Mouse (Mus musculus): ENCODE data around the gene Lpp.
"Not testable (repeated sequence)": the region's sequence is repeated elsewhere in the genome, so short reads cannot be mapped to it uniquely, and the experiment has no call there.

Lpp gene

DNA sequence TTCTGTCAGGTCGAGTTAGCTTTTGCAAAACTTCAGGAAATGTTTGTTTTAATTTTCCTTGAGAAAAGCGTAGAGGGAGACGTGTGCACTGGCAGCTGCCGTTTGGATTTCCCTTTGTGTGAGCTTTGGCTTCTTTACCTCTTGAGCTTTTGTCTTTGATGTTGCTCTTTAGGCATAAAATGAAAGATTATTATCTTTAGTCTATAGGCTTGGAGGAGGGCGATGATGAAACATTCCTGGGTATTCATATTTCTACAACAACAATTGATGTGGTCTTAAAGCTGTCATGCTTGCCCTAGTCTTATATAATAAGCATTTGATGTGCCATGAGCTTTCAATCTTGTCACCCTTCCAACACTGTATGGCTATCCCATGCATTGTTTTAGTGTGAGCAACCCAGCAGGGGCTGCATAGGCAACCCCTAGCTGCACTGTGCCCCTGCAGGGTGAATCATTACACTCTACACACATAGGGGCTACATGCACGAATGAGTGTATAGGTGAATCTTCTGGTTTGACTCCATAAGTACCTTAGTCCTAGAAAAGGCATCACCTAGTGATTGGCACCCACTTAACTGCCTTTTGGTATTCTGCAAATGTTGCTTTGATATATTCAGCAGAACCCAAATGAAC is 556.9 kb downstream of the Lpp start:
- DNase-seq = no peak

DNA sequence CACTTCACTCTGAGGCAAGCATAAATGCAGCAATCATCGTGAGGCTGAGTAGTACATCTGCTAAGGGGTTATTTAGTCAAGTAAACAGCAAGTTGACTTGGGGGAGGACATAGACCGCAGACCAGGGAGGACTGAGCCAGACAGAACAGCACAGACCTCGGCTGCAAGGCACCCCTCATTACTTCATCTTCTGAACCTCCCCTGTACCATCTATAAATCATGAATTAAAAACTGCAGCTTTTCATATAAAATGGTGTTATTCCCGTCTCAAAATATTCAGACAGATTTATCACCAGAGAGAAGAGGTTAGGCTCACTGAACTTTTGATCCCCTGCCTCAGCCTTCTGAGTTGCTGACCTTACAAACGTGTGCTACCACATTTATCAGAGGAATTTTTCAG is 558.6 kb downstream of the Lpp start:
- DNase-seq = no peak

DNA sequence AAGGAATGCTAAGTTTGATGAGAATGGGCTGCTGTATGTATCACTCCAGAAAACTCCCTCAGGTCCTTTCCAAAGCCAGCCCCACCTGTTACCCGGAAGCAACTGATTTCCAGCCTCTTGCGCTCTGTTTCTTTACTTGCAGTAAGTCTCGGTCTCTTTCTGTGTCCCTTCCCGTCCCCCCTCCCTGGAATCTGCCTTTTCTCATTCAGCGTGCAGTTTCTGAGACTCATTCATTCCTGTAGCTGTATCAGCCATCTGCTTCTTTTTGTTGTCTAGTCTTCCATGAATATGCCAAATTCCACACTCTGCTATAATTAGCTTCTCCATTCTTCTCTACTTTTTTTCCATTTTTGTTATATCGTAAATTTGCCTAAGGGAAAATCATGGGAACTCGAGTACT is 561.7 kb downstream of the Lpp start:
- DNase-seq = no peak

GRCm38 (mm10) chr16:24958661-24959060 is 565.4 kb downstream of the Lpp start:
- no peak for DNase-seq

GRCm38 (mm10) chr16:24960901-24961806 is 567.8 kb downstream of the Lpp start:
- peak; percentile 11 for DNase-seq

DNA sequence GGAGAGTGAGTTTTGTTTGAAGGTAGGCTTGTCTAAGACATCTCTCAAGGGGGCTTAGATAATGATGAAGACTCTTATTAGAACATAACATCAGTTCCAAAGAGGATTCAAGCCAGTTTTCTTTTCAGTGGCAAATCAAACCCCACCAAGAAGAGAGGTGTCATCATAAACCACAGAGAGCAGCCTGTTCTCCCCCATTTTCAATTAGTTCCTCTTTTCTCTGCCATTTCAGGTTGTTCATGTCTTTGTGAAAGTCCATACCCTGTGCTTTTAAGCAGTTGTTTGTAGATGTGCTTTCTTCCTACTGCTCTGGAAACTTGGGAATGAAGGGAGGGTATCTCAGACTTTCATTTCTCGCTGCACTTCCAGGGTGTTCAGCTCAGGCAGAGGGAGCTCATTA is 571.0 kb downstream of the Lpp start:
- DNase-seq = no peak

DNA sequence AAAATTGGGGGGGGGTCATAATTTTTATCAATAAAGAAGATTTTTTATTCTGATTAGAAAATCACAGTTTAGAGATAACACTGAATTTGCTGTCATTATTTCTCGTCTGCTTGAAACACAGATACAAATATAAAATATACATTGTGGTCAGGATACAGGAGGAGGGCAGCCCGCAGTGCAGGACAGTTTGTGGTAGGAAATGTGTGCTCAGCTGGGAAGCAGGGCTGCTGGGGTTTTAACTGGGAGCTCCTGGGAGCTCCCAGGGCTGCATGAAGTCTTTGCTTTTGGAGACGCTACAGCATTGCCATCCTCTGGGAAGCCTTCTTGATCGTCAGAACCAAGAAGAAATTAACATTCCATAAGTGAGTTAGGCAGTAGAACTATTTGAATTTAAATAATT is 571.8 kb downstream of the Lpp start:
- DNase-seq = no peak

GRCm38 (mm10) chr16:24966460-24966859 is 573.2 kb downstream of the Lpp start:
- DNase-seq = peak; percentile 33

GRCm38 (mm10) chr16:24973009-24973631 is 579.8 kb downstream of the Lpp start:
- no peak for DNase-seq

- no peak for DNase-seq
Observed at GRCm38 (mm10) chr16:24977771-24978170, 584.5 kb downstream of the Lpp start.

DNA sequence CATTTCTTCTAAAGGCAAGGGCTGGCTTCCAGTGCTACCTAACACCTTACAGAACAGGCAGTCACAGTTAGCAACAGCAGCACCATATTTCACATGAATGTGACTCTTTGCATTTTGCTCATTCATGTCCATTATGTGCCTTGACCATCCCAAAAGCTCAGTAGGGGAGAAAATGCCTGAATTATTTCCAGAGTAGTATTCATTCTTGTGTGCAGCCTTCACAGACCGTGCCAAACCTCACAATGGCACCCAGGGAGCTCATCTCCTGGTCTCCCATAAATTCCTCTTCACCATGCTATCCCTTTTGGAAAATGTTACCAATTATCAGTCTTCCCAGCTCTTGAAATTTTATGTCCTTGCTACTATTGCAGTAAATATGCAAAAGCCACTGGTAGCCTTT is 584.9 kb downstream of the Lpp start:
- DNase-seq = no peak

DNA sequence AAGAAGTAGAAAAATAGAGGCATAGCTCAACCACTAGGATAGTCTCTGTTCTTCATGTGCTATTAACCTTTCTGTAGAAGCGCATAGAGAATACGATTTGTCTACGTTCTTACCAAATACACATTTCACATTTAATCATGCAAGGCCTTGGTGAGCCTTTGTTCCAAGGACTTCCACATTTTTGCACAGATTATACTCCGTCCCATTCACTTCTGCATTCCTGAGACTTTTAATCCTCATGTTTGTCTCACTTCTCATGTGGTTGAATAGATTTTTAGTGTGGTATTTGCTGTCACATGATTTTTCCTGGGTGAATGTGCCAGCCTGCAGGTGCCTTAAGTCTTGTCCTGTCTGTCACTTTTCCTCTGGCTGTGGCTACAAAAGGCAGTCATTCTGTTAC is 586.1 kb downstream of the Lpp start:
- DNase-seq = no peak

DNA sequence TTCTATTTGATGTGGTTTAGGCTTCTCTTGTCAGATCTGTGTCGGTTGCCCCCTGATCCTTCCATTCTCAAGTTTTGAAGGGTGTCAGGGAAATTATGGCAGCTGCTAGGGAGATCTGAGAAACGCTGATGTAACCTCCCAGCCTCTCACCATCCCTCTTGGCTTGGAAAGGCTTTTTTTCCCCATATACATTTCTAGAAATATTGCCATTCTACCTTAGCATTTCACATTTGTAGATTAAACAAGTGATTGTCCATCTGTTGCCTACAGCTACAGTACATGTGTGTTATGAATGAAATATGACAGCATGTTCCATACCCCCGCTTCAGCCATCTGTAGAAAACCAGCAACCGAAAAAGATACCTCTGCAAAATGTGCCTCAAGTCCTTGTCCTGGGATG is 589.5 kb downstream of the Lpp start:
- no peak for DNase-seq

GRCm38 (mm10) chr16:24990331-24990730 is 597.0 kb downstream of the Lpp start:
- peak; percentile 10 for DNase-seq

DNA sequence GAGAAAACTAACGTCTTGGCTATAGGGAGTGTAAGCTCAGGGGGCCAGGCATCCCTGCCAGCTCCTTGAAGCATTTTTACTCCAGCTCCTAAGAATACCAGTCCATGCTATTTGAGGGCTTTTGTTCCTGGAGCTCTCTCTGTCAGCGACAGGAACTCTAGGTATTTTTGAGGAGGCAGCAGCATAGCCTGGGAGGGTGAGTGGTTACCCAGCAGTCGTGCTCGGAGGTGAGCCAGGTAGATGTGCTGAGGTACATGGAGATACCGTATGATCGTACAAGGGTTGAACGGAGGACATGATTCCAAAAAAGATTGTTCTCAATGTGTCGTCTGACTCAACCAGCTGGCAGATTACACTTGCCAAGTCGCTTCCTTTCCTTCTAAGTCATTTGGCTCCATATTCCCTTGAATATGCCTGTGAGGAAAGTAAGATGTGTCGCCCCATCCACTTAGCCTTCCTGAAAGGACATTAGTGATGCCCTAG is 597.8 kb downstream of the Lpp start:
- DNase-seq = peak; percentile 62

GRCm38 (mm10) chr16:24991995-24992394 is 598.7 kb downstream of the Lpp start:
- no peak for DNase-seq

GRCm38 (mm10) chr16:24992494-24992893 is 599.2 kb downstream of the Lpp start:
- no peak for DNase-seq

- DNase-seq = no peak
Observed at GRCm38 (mm10) chr16:25010980-25011877, 617.9 kb downstream of the Lpp start.

GRCm38 (mm10) chr16:25012938-25013337 is 619.6 kb downstream of the Lpp start:
- DNase-seq = no peak

- DNase-seq = peak; percentile 76
Observed at GRCm38 (mm10) chr16:25016261-25016836, 623.0 kb downstream of the Lpp start.

DNA sequence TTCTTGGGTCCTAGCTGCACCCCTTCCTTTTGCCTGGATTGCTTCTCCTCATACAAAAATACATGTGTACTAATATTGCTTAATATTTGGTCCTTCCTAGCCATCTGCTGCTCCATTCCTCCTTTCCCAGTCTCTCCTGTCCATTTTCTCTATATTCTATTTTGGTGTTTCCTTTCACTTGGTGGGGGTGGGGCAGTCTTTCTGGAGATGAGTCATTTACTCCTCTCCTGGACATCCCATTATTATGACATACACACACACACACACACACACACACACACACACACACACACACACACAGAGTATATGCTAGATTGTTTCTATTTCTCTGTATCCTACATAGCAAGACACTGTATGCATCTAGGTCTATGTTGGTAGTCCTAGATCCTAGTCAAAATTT is 623.7 kb downstream of the Lpp start:
- no peak for DNase-seq

GRCm38 (mm10) chr16:25021743-25022359 is 628.5 kb downstream of the Lpp start:
- not testable (repeated sequence) for DNase-seq

All from right cerebral cortex, postnatal 25 days (tissue).